Mouse (Mus musculus) megakaryocyte, adult 5-6 weeks (primary cell): ENCODE measurements around the gene Rnf214. TPM values are rescaled to one million over a fixed set of nuclear protein-coding genes. Genes with fewer than 3 reads are reported as not detected.

Experiments used
- ATAC-seq: 2 replicates; pipeline ENCODE4 v1.8.0; 2016; ENCODE audit warnings: mild to moderate bottlenecking, inconsistent platforms; ENCODE audit not compliant: poor library complexity, severe bottlenecking
- total RNA-seq, 2 experiments: library from RNA; stranded (forward) in 1 of 2; stranded (reverse) in 1 of 2; fragments of 153-499, 151-499 nt in 1 of 2; fragments of 221-1000, 200-1000 nt in 1 of 2; gene quantifications; 2 replicates each; pipeline versions ENCODE4 v1.2.3 to v1.2.4; 2015 to 2017

The Rnf214 gene
- total RNA-seq (2015), result 19.6 and 23.3 TPM in 2 replicates
- 32.5 and 34.0 TPM in 2 replicates for total RNA-seq (2017)

- peak; percentile 88 for ATAC-seq
Measured at GRCm38 (mm10) chr9:45906355-45907077, at the start of gene Rnf214, which contains the start of gene Pcsk7. Rnf214 (minus strand) TSS chr9:45906911. Pcsk7 (plus strand) TSS chr9:45906497.

DNA sequence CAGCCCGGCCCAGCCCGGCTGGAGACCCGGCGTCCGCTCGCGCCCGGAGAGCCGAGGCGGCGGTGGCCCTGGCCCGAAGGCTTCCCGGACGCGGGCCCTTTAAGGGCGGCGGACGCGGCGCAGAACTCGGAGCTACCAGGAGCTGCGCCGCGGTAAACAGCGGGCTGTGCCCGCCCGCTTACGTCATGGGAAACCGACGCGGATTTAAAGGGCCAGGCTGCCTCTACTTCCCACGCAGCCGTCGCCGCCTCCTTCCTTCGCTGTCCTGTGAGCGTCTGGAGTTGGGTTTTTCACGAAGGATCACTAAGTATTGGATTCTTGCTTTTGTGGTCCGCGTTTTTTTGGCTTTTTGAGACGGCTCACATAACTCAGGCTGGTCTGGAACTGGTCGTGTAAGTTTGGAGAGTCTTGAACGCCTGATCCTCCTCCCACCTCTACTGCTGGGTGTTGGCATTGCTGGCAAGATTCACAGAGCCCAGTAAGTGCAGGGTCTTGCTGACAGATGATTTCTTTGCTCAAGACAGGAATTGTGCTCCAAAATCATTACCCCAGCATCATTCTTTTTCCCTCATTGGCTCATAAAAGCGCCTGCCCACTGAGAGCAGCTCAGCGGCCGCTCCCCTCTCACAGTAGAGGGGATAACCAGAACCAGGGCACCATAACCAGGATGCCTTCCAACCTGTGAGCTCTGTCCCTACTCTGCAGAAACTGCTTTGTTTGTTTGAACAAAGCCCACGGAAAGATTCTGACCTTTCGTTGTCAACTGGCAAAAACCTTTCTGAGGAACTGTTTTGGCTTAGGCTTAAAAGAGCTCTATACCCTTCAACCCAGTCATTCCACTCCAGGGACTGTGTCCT, 48.6 kb upstream of the Rnf214 start, which contains the start of gene Sidt2:
Gene Sidt2, minus strand, starts transcription at position 152 of the 857 bp plus-strand sequence.
- ATAC-seq, result peak; percentile 78

DNA sequence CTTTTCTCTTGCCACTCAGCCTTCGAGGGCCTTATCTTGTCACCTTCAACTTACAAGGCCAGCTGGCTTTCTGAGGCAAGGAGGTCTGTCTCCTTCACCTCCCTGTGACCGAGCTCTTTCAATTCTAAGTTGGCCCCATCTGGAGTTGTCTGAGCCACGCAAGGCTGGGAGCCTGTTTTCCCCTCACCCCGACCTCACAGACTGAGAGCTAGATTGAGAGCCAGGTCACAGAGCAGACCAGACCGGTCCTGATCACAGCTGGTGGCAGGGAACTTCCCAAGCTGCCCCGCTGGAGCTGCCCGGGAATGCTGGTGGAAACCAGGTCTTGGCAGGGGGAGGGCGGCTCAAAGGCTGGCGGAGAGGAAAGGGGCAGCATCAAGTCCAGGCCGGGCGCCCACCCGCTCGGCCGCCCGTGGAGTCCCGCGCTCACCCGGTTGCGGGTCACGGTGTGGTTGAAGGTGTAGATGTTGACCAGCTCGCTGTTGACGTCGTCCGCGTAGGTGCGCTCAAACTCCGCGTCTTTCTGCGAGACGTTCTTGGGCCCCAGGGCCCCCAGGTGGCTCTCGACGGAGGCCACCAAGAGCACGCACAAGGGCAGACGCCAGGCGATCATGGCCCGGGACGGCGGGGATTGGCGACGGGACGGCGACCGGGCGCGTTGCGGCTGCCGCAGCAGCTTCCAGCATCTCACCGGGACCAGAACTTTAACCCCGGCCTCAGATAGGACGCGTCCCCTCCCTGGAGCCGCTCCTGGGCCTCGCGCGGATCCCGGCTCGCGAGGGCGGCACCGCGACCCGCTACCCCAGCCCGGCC, 47.8 kb upstream of the Rnf214 start:
- peak; percentile 36 for ATAC-seq

DNA sequence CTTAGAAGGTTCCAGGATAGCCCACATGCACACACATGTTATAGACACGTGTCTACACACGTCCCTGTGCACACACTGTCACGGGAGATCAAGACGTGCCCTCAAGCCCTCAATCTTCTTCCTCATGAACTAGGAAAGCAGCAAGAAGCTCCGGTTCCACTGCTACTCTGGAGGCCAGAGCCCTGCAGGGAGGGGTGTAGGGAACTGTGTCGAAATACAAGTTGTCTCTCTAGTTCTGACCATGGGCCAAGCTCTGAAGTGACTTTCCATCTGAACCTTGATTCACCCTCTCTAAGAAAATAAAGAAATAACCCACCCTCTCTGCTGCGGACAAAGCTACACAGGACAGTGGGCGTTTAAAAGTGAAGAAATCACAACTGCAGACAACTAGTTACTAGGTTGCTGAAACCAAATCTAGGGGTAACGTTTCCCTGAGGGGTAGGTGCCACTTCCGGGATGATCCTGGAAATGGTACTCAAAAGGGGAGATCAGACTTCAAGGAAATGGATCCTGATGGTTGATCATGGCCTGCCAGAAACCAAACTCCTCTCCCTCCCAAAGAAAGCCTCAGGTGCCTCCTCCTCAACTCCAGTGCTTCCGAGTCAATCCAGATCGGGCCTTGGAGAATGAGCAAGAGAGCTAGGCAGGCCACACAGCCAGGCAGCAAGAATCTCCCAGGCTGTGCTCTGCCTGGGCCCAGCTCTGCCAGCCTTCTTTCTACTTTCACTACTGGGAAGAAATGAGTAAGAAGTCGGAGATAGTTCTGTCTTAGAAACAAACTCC, 47.0 kb upstream of the Rnf214 start:
- peak; percentile 13; the same call in 1 of the 2 replicates for ATAC-seq

DNA sequence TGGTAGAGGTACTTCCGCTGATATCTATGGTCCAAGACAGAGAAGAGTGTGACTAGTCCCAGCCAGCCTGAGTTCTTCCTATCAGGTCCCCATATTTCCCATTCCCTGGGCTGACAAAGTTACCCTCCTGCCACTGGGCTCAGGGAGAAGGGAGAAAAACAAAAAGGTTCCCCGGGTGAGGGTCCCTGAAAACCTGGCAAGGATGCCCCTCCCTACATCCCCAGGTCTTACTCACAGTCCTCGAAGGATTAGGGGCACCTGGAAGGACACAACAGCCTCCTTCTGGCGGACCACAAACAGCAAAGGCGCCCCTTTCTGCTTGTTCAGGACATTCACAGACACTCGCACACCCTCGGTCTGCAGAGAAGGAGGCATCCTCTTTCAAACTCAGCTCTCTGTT, 46.2 kb upstream of the Rnf214 start:
- ATAC-seq, result no peak

- ATAC-seq, result no peak
Measured at GRCm38 (mm10) chr9:45952057-45952456, 45.3 kb upstream of the Rnf214 start.

- no peak for ATAC-seq
Measured at GRCm38 (mm10) chr9:45946872-45947183, 40.1 kb upstream of the Rnf214 start.

DNA sequence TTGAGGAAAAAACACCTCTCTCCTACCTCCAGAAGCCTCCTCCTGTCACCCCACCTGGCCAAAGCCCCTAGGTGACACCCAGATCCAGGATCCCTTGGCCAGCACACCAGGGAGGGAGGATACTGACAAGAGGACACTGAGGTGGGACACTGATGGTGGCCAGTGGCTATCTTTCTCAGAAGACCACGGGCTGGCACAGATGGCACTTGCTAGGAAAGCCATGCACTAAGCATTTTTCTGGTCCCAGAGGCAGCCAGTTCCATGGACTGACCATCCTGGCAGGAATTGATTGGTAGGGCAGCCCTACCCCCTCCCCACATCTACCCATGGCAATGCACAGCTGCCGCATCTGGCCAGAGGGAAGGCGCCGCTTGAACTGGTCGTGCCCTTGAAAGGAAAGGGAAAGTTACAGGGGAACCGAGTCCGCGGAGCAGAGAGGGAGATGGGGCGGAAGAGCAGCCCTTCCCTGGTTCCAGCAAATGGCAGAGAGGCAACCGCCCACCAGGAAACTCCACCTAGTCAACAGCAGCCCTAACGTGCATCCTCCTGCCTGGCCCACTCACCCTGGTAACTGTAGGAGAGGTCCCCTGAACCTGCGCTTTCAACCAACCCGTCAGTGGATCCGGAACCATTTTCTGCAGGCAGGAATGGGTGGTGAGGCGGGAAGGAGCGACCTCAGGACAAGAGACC, 39.6 kb upstream of the Rnf214 start:
- no peak for ATAC-seq

DNA sequence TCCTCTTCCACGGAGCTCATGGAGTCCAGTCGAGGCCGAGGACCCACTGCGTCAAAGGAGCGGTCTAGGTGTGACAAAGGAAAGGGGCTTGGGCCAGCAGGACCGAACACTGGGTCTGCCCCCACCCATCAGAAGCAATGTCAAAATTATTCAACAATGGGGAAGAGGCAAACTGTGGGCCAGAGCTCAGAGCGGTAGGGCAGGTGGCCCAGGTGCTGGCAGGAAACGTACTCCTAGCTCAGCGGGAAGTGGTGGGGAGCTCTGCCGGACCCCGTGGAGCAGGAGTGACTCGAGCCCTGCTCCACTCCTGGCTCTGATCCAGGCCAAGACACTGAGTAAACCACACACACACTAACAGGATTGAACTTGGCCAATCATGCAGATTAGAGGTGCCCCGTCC, 39.0 kb upstream of the Rnf214 start:
- ATAC-seq, result no peak; the same call in 1 of the 2 replicates

DNA sequence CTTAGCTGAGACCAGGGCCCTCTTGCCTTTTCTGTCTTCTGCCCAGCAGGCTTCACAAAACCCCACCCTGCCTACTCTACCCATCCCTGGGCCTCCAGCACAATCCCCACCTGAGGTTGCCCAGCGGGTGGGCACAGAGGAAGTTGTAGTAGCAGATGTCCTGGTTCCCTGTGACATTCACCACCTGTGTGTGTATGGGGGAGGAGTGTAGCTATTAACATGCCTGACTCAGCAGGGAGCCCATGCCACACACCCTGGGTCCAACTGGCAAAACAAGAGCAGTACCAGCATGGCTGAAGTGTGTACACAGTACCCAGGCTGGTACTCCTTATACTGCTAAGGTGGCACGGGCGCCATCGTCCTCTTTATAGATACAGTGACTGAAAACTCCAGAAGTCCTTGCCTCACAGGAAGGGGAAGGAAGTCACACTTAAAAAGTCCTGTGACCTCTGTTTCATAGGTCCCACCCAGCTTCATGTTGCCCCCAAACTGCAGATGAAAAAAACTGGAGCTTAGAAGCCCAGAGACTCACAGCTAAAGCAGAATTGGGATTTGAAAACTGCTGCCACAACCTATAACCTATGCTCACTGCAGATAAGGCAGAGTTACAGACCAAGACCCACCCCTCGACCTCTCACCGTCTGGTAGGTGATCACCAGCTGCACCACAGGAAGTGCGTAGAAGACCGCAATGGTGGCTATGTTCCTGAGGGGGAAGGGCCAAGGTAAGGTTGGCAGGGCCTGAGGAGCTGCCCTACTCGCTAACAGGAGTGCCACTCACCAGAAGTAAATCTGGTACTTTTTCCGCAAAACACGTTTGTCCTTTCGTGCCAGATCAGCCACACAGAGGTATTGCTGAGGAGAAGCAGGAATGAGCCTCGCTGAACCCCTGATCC, 38.0 kb upstream of the Rnf214 start:
- peak; percentile 90 for ATAC-seq

DNA sequence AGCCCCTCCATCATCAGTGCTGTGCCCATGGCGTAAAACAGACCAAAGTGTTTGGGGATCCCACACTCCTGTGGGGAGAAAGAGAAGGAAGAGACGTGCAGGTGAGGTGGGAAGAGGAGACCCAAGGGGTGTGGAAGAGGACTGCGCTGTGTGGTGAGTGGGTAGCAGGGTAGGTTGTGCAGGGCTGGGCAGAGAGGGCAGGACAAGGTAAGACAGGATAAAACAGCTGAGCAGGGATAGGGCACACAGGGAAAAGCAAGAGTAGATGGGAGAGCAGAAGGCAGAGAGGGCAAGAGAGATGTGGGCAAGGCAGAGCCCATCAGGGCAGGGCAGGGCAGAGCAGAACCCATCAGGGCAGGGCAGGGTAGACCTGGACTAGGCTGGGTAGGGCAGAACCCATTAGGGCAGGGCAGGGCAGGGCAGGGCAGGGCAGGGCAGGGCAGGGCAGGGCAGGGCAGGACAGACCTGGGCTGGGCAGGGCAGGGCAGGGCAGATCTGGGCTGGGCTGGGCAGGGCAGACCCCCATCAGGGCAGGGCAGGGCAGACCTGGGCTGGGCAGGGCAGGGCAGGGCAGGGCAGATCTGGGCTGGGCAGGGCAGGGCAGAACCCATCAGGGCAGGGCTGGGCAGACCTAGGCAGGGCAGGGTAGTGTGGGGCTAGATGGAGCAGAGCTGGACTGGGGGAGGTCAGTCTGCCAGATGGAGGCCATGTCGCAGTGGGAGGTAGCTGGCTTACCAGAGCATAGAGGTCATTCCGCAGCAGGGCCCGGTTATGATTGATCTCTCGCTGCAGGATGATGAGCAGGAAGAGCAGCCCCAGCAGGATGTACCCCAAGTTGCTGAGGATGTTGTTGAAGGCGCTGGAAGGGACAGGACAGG, 37.2 kb upstream of the Rnf214 start:
- 0 out of 2 replicates have a peak, but pooled peaks have one; percentile 14 for ATAC-seq

GRCm38 (mm10) chr9:45942916-45943315, 36.2 kb upstream of the Rnf214 start:
- no peak for ATAC-seq

GRCm38 (mm10) chr9:45942464-45942863, 35.8 kb upstream of the Rnf214 start:
- ATAC-seq, result no peak

- ATAC-seq, result no peak
Measured at GRCm38 (mm10) chr9:45941329-45941888, 34.7 kb upstream of the Rnf214 start.

GRCm38 (mm10) chr9:45939794-45940193, 33.1 kb upstream of the Rnf214 start:
- ATAC-seq, result no peak

GRCm38 (mm10) chr9:45938952-45939637, 32.4 kb upstream of the Rnf214 start:
- ATAC-seq, result no peak

DNA sequence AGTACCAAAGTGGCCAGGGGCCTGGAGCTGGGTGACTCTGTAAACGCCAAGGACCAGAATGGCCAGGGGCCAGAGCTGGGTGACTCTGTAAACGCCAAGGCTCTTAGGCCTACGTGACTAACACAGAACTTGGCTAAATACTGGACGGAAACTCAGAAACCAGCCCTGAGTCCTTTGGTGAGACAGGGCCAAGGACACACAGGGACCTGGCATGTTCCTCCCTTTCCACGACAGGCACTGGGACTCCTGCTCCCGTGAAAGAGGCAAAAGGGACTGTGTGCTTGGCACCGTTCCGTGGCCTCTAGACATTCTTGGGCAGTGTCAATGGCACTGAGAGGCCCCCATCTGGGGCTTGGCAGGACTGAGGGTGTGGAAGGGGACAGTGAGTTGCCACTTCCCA, 31.4 kb upstream of the Rnf214 start:
- no peak for ATAC-seq
